Mouse (Mus musculus) embryonic stem cell, embryonic (primary cell): ENCODE data around the gene Tsc22d1.

Experiments used
- CTCF ChIA-PET, 4 experiments: fragments of 300-600 bp in 2 of 4; fragments of 350-600 bp in 2 of 4; sonication (Branson Sonifier 250); formaldehyde crosslinking; loops; one replicate each; lab custom pipeline; 2022; ENCODE audit warnings: inconsistent platforms in 2 of 4; lab: Charles Lee
- POLR2A ChIA-PET, 4 experiments: fragments of 300-600 bp in 2 of 4; fragments of 350-600 bp in 2 of 4; sonication (Branson Sonifier 250); formaldehyde crosslinking; loops; one replicate each; lab custom pipeline; 2022; ENCODE audit warnings: antibody characterized with exemption in 4 of 4, inconsistent platforms in 1 of 4; lab: Charles Lee

Tsc22d1 gene

DNA sequence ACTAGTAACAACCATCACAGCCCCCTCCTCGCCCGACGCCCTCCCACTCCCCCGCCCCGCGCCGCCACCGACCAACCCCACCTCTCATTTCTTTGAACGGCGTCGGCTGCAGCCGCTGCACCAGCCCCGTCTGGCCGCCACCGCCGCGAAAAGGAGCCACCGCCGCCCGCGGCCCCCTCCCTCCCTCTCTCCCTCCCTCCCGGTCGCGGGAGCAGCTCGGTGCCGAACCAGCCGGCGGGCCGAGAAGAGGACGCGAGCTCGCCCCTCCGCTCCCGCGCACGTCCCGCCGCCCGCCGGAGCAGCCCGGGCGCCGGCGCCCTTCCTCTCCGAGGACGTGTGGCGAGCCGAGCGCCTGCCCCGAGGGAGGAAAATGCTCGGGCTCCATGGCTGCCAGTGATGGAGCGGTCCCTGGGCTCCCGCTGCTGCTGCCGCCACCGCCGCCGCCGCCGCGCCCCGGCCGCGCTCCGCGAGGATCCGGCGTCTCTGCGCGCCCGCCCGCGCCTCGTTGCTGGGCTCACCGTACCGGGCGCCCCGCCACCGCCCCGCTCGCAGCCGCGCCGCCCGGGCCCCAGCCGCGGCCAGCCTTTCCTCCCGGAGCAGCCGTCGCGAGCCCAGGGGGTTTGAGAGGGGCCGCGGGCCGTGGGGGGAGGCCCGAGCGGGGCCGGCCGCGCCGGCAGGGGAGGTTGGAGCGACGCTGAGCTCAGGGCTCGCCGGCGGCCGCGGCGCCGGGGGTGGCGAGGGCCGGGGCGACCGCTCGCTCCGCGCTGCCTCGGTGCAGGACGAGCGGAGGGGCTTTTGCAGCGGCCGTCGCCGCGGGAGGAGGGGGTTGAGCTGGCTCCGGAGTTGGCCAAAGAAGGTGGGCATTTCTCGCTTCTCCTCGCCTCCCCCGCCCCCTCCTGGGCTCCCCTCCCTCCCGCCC is at the start of gene Tsc22d1:
Gene Tsc22d1, plus strand, starts transcription at position 100 of the 919 bp plus-strand sequence.
- ChIA-PET POLR2A (interaction anchor here (0.6 to 12.4 kb wide), 138 partner anchors 8 to 816 kb away, joined by 3 to 167 read pairs (median 4); no protein-coding TSS in a partner anchor), CTCF (interaction anchor here (0.6 to 1.5 kb wide), 11 partner anchors 10 to 293 kb away, joined by 3 to 8 read pairs (median 3); no protein-coding TSS in a partner anchor)

GRCm38 (mm10) chr14:76373638-76374037 is 41.1 kb upstream of the Tsc22d1 start:
- ChIA-PET POLR2A (no interaction called here), CTCF (no interaction called here)

DNA sequence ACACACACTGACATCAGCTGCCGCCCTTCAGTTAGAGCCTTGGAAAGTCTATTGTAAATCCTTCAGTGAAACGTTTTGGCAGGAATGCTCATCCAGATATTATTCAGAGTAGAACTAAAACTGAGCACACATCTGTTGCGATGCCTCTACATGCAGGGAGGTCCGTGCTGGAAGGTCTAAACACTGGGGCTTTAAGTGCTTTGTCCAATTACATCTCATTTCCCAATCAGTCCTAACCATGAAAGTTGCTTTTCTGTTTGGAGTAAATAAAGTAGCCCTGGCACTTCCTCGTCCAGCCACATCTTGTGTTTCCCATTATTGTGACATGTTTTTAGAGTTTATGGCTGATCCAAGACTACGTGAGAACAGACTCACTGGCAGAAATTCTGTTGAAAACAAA is 40.2 kb upstream of the Tsc22d1 start:
- CTCF ChIA-PET: no interaction called here
- POLR2A ChIA-PET: interaction anchor here in 1 of 4 experiments (0.6 kb wide), 1 partner anchor 186 kb away, joined by 4 read pairs; no protein-coding TSS in a partner anchor

DNA sequence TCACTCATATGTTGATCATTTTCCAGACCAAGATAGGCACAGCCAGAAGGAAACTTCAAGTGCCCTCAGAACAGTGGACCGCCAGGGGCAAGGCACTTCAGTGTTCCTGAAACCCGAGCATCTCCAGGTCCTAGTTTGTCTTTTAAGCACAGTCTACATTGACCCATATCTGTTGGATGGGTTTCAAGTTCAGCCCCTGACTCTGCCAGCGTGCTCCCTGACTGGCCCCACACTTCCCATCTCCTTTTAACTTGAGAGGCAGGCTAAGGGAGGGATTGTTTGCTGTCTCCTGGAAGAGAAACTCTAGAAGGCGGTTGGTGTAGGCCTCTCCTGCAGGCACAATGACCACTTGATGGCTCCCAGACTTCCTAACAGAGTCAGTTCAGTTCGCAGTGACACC is 38.2 kb upstream of the Tsc22d1 start:
- ChIA-PET POLR2A (no interaction called here), CTCF (no interaction called here)

GRCm38 (mm10) chr14:76379411-76379810 is 35.4 kb upstream of the Tsc22d1 start:
- POLR2A ChIA-PET: no interaction called here
- CTCF ChIA-PET: no interaction called here

DNA sequence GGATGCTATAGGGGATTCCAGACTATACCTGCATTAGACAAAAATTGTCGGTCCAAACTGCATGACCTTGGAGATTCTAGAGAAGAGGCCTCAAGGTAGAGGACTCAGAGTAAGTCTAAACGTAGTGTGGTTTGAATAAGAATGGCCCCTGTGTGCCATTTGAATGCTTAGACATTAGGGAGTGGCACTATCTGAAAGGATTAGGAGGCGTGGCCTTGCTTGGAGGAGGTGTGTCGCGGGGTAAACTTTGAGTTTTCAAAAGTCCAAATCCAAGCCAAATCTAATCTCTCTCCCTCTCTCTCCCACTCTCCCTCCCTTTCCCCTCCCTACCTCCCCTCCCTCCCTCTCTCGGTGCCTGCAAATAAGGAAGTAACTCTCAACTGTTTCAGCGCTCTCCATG is 26.7 kb upstream of the Tsc22d1 start:
- CTCF ChIA-PET: interaction anchor here in 1 of 4 experiments (0.6 kb wide), 1 partner anchor 85 kb away, joined by 4 read pairs; no protein-coding TSS in a partner anchor
- POLR2A ChIA-PET: interaction anchor here in 3 of 4 experiments (0.6 to 2.2 kb wide), 8 partner anchors 24 to 1128 kb away, joined by 3 to 7 read pairs (median 4); no protein-coding TSS in a partner anchor

GRCm38 (mm10) chr14:76398251-76398650 is 16.5 kb upstream of the Tsc22d1 start:
- ChIA-PET POLR2A (interaction anchor here in 3 of 4 experiments (1.0 to 1.5 kb wide), 3 partner anchors 13 to 16 kb away, joined by 3 to 6 read pairs (median 5); partner anchors contain the start of gene Tsc22d1 (in 1 of the 3)), CTCF (no interaction called here)

DNA sequence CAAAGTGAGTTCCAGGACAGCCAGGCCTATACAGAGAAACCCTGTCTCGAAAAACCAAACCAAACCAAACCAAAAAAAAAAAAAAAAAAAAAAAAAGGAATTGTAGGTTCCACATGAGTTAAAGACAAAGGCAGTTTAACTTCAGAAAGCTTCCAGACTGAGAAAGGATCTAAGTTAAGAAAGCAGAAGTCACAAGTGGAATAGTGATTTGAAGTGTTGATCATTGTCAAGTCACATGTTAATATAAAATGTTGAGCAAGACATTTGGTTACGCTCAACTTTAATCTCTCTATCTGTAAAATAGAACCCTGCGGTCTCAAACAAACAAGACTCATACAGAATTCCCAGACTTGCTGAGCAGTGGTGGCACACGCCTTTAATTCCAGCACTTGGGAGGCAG is 12.2 kb upstream of the Tsc22d1 start:
- ChIA-PET CTCF (no interaction called here), POLR2A (interaction anchor here in 1 of 4 experiments (1.4 to 2.4 kb wide), 2 partner anchors 11 to 22 kb away, joined by 3 to 22 read pairs; partner anchors contain the start of gene Tsc22d1)

DNA sequence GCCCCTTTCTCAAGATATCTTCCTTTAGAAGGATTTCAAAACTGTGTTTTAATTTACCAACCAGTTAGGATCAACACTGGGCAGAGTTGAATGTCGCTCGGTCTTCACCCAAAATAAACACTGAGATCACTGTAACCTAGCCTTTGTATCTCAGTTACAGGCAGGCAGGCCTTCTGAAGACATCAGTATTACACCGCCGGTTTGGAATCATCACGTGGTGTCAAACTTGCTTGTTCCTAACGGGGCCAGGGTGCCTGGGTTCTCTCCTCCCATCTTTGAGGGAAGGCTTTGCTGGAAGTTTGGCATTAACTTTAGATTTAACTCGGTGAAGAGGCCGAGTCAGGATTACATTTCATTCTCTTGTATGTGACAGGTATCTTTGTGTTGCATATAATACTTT is 5.7 kb upstream of the Tsc22d1 start:
- CTCF ChIA-PET: no interaction called here
- POLR2A ChIA-PET: interaction anchor here in 1 of 4 experiments (0.9 to 1.1 kb wide), 2 partner anchors 69 to 166 kb away, joined by 3 read pairs; no protein-coding TSS in a partner anchor

- ChIA-PET CTCF (interaction anchor here in 3 of 4 experiments (0.7 to 1.5 kb wide), 8 partner anchors 10 to 479 kb away, joined by 3 to 4 read pairs (median 4); no protein-coding TSS in a partner anchor), POLR2A (interaction anchor here (0.5 to 12.4 kb wide), 92 partner anchors 8 to 1324 kb away, joined by 3 to 167 read pairs (median 5); no protein-coding TSS in a partner anchor)
These were observed 1.0 kb upstream of the Tsc22d1 start for GRCm38 (mm10) chr14:76413773-76414121.

DNA sequence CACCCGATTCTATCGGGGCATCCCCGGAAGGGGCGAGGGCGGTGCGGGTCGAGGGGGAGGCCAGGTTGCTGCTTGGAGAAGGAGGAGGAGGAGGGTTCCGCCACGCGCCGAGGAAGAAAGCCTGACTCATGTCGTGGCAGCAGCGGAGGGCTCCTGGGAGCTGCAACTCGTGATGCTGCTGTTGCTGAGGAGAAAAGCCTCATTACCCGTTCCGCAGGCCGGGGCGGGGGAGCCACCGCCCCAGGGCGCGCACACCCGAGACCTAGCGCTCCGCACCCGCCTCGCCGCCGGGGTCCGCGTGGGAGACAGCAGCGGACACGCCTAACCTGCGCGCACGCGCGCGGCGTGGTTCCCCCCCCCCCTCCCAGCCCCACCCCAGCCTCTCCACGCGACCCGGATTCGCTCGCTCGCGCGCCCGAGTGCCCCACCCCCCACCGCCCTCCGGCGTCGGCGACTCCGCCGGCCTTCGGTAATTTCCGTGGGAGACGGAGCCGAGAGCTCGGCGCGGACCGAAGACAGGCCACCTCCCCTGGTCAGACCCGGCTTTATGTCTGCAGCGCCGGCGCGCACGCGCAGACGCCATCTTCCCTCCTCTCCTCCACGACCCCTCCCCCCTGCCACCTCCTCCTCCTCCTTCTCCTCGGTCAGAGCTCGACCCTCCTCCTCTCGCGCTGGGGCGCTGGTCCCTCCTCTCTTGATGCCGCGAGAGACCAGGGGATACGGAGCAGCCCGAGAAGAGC is 469 bp upstream of the Tsc22d1 start:
- CTCF ChIA-PET: interaction anchor here (0.6 to 1.5 kb wide), 15 partner anchors 10 to 480 kb away, joined by 3 to 8 read pairs (median 3); no protein-coding TSS in a partner anchor
- POLR2A ChIA-PET: interaction anchor here (0.5 to 12.4 kb wide), 141 partner anchors 9 to 817 kb away, joined by 3 to 167 read pairs (median 4); no protein-coding TSS in a partner anchor

- CTCF ChIA-PET: interaction anchor here in 1 of 4 experiments (0.6 to 1.3 kb wide), 3 partner anchors 10 to 150 kb away, joined by 3 read pairs; no protein-coding TSS in a partner anchor
- POLR2A ChIA-PET: interaction anchor here (0.5 to 12.4 kb wide), 32 partner anchors 8 to 264 kb away, joined by 3 to 167 read pairs (median 5); no protein-coding TSS in a partner anchor
These were observed 1.1 kb downstream of the Tsc22d1 start for GRCm38 (mm10) chr14:76415781-76416301.

GRCm38 (mm10) chr14:76416366-76417040 is 1.7 kb downstream of the Tsc22d1 start:
- POLR2A ChIA-PET: interaction anchor here (0.5 to 12.4 kb wide), 13 partner anchors 8 to 264 kb away, joined by 3 to 167 read pairs (median 6); no protein-coding TSS in a partner anchor
- CTCF ChIA-PET: interaction anchor here in 1 of 4 experiments (0.6 to 1.2 kb wide), 3 partner anchors 9 to 596 kb away, joined by 3 to 4 read pairs (median 3); no protein-coding TSS in a partner anchor

DNA sequence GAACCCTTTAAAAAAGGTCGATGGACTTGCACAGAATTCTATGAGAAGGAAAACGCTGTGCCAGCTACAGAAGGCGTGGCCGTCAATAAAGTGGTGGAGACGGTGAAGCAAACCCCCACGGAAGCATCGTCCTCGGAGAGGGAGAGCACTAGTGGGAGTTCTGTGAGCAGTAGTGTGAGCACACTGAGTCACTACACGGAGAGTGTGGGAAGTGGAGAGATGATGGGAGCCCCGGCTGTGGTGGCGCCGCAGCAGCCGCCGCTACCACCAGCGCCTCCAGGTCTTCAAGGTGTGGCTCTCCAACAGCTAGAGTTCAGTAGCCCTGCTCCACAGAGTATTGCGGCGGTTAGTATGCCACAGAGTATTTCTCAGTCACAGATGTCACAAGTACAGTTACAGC is 2.6 kb downstream of the Tsc22d1 start:
- POLR2A ChIA-PET: interaction anchor here in 2 of 4 experiments (0.6 to 12.4 kb wide), 5 partner anchors 11 to 265 kb away, joined by 3 to 167 read pairs (median 4); no protein-coding TSS in a partner anchor
- CTCF ChIA-PET: interaction anchor here in 1 of 4 experiments (0.7 kb wide), 1 partner anchor 573 kb away, joined by 3 read pairs; no protein-coding TSS in a partner anchor

GRCm38 (mm10) chr14:76420726-76421125 is 6.0 kb downstream of the Tsc22d1 start:
- CTCF ChIA-PET: no interaction called here
- POLR2A ChIA-PET: interaction anchor here in 1 of 4 experiments (1.6 to 12.4 kb wide), 2 partner anchors 7 to 30 kb away, joined by 4 to 167 read pairs; no protein-coding TSS in a partner anchor

DNA sequence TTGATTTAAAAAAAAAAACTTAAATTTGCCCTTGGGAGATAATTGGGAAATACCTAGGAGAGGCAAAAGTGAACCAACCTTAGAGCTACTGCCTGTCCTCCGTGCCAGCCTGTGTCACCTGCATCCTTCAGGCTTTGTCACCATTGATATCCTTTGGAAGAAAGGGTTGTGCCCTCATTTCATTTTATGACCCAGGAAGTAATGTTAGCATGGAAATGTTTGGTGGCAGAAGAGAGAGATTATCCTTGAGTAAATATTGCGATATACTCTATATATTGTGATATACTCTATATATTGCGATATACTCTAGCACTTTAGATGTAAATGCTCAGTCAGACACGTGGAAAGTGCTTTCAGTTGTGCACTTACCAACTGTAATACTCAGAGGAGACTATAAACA is 6.4 kb downstream of the Tsc22d1 start:
- POLR2A ChIA-PET: interaction anchor here in 2 of 4 experiments (0.7 to 12.4 kb wide), 4 partner anchors 7 to 39 kb away, joined by 3 to 167 read pairs (median 4); no protein-coding TSS in a partner anchor
- CTCF ChIA-PET: interaction anchor here in 2 of 4 experiments (0.5 to 0.6 kb wide), 2 partner anchors 11 to 21 kb away, joined by 3 to 7 read pairs; no protein-coding TSS in a partner anchor

DNA sequence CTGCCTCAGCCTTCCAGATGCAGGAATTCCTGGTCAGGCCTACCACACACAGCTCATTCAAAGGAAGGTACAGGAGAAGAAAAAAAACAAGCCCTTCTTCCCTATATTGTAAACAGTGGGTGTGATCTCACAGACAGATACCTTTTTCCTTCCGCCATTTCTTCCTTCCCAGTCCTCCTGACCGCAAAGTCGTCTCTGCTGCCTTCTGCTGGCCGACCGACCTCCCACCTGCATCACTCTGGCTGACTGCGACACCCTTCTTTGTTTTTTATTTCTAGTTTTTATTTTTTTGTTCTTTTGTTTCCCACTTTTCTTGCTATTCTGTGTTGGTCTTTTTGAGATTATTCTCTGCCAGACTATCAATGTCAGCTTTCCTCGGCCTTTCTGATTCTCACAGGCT is 10.7 kb downstream of the Tsc22d1 start:
- CTCF ChIA-PET: interaction anchor here (0.5 to 1.5 kb wide), 19 partner anchors 9 to 618 kb away, joined by 3 to 18 read pairs (median 3); partner anchors contain the start of gene Tsc22d1 (in 3 of the 4)
- POLR2A ChIA-PET: interaction anchor here (0.5 to 11.8 kb wide), 40 partner anchors 9 to 314 kb away, joined by 3 to 167 read pairs (median 4); partner anchors contain the start of gene Tsc22d1 (in 4 of the 4)
